Mouse (Mus musculus) bone marrow macrophage, adult 2 months (primary cell): ENCODE measurements around the gene Coq10a.

Source experiments
- CTCF ChIP-seq: IDR thresholded peaks from 2 replicates; pipeline ENCODE4 v1.5.1; 2012; ENCODE audit warnings: low read depth, mild to moderate bottlenecking, low read length, moderate library complexity
- POLR2A ChIP-seq: IDR thresholded peaks from 2 replicates; pipeline ENCODE4 v1.6.1; 2012; ENCODE audit warnings: mild to moderate bottlenecking, low read depth, low read length, borderline replicate concordance

- TF ChIP-seq CTCF: no peak
- no peak for TF ChIP-seq POLR2A
Measured at GRCm38 (mm10) chr10:128379260-128379659, 10.5 kb upstream of the Coq10a start.
